Mouse (Mus musculus) ES-Bruce4 (cell line): ENCODE data around the gene Efna1. TPM values are rescaled to one million over a fixed set of nuclear protein-coding genes. Genes with fewer than 3 reads are reported as not detected.

Source experiments
- H3K27ac ChIP-seq: 2 replicates; pipeline ENCODE4 v1.5.1; 2012; ENCODE audit warnings: low read length, inconsistent platforms; ENCODE audit not compliant: insufficient read depth
- H3K27me3 ChIP-seq: 2 replicates; pipeline ENCODE4 v1.6.1; 2012; ENCODE audit warnings: mild to moderate bottlenecking, low read length, inconsistent platforms; ENCODE audit not compliant: control insufficient read depth, poor library complexity, insufficient read depth, severe bottlenecking
- H3K36me3 ChIP-seq: 2 replicates; pipeline ENCODE4 v1.6.1; 2012; ENCODE audit warnings: inconsistent platforms, mild to moderate bottlenecking, low read length, moderate library complexity; ENCODE audit not compliant: control insufficient read depth, poor library complexity, insufficient read depth, severe bottlenecking
- H3K4me1 ChIP-seq: one replicate; pipeline ENCODE4 v1.8.1; 2011; ENCODE audit warnings: low read length; ENCODE audit not compliant: control insufficient read depth, insufficient read depth
- H3K4me3 ChIP-seq: 2 replicates; pipeline ENCODE4 v1.5.1; 2011; ENCODE audit warnings: low read depth, mild to moderate bottlenecking, low read length
- H3K9ac ChIP-seq: 2 replicates; pipeline ENCODE4 v1.6.1; 2012; ENCODE audit warnings: low read depth, mild to moderate bottlenecking, inconsistent platforms; ENCODE audit not compliant: poor library complexity, severe bottlenecking
- H3K9me3 ChIP-seq: replicated peaks from 2 replicates; pipeline ENCODE4 v1.6.1; 2012; ENCODE audit warnings: mild to moderate bottlenecking, low read length, inconsistent platforms; ENCODE audit not compliant: control insufficient read depth, poor library complexity, insufficient read depth, severe bottlenecking
- CTCF ChIP-seq: IDR thresholded peaks from one replicate; pipeline ENCODE4 v1.8.1; 2011; ENCODE audit warnings: low read depth, low read length
- EP300 ChIP-seq: IDR thresholded peaks from 2 replicates; pipeline ENCODE4 v1.6.1; 2011; ENCODE audit warnings: low read depth, low read length; ENCODE audit not compliant: insufficient read depth
- POLR2A ChIP-seq: IDR thresholded peaks from one replicate; pipeline ENCODE4 v1.8.1; 2011; ENCODE audit warnings: low read length; ENCODE audit not compliant: insufficient read depth
- polyA plus RNA-seq: library from polyadenylated mRNA; stranded (reverse); fragments of >200 nt; gene quantifications from 2 replicates; pipeline ENCODE4 v1.2.4, GENCODE M21; 2011; ENCODE audit warnings: low read depth; ENCODE audit not compliant: missing spikeins, insufficient read depth, insufficient read length

The Efna1 gene
- polyA plus RNA-seq, 1 experiment: 8.3 TPM

- Histone ChIP-seq H3K4me1 (peaks cover 2% of the 10 kb centered on the region), H3K27me3 (no peaks in the 10 kb centered on the region), H3K4me3 (peak overlapping the region; percentile 31; the same call in 1 of the 2 replicates), H3K9me3 (no peaks in the 10 kb centered on the region), H3K9ac (no peak overlapping the region), H3K36me3 (no peaks in the 10 kb centered on the region), H3K27ac (no peak overlapping the region; the same call in 1 of the 2 replicates)
- TF ChIP-seq EP300 (no peak), POLR2A (no peak), CTCF (no peak)
Measured at GRCm38 (mm10) chr3:89285526-89285925, 4.6 kb upstream of the Efna1 start.

- H3K27ac ChIP-seq: no peak overlapping the region
Measured at GRCm38 (mm10) chr3:89284261-89284660, 3.3 kb upstream of the Efna1 start.

GRCm38 (mm10) chr3:89282291-89282643 is 1.3 kb upstream of the Efna1 start:
- Histone ChIP-seq H3K9ac (0 out of 2 replicates have a peak overlapping the region, but pooled peaks have one; percentile 12), H3K27me3 (no peaks in the 10 kb centered on the region), H3K4me3 (no peak overlapping the region), H3K36me3 (no peaks in the 10 kb centered on the region), H3K4me1 (peaks cover 2% of the 10 kb centered on the region), H3K27ac (no peak overlapping the region), H3K9me3 (no peaks in the 10 kb centered on the region)
- no peak for TF ChIP-seq POLR2A
- no peak for TF ChIP-seq CTCF
- TF ChIP-seq EP300: no peak

More at GRCm38 (mm10) chr3:89284261-89284660, 3.3 kb upstream of the Efna1 start:
- Histone ChIP-seq H3K27me3 (no peaks in the 10 kb centered on the region), H3K9me3 (no peaks in the 10 kb centered on the region), H3K4me3 (no peak overlapping the region), H3K36me3 (no peaks in the 10 kb centered on the region), H3K9ac (no peak overlapping the region), H3K4me1 (peaks cover 2% of the 10 kb centered on the region)
- TF ChIP-seq POLR2A: no peak
- no peak for TF ChIP-seq CTCF
- no peak for TF ChIP-seq EP300

- Histone ChIP-seq H3K27ac (no peak overlapping the region), H3K9ac (peak overlapping the region; percentile 77), H3K9me3 (no peaks in the 10 kb centered on the region), H3K4me3 (no peak overlapping the region), H3K4me1 (peaks cover 2% of the 10 kb centered on the region), H3K36me3 (no peaks in the 10 kb centered on the region), H3K27me3 (no peaks in the 10 kb centered on the region)
- TF ChIP-seq CTCF (no peak), EP300 (no peak), POLR2A (no peak)
Measured at GRCm38 (mm10) chr3:89281579-89282290, 793 bp upstream of the Efna1 start.

GRCm38 (mm10) chr3:89280050-89280605 is 814 bp downstream of the Efna1 start:
- Histone ChIP-seq H3K27ac (no peak overlapping the region), H3K36me3 (no peaks in the 10 kb centered on the region), H3K4me1 (peaks cover 2% of the 10 kb centered on the region), H3K9ac (peak overlapping the region; percentile 77), H3K9me3 (no peaks in the 10 kb centered on the region), H3K4me3 (peak overlapping the region; percentile 71), H3K27me3 (no peaks in the 10 kb centered on the region)
- TF ChIP-seq CTCF (no peak), EP300 (no peak), POLR2A (no peak)

- Histone ChIP-seq H3K4me1 (no peaks in the 10 kb centered on the region), H3K9me3 (no peaks in the 10 kb centered on the region)
- no peak for TF ChIP-seq CTCF
- TF ChIP-seq POLR2A: no peak
- no peak for TF ChIP-seq EP300
Measured at GRCm38 (mm10) chr3:89279153-89279890, 1.6 kb downstream of the Efna1 start.

More at GRCm38 (mm10) chr3:89279153-89279890, 1.6 kb downstream of the Efna1 start:
- no peak overlapping the region for H3K27ac ChIP-seq
- peak overlapping the region; percentile 71 for H3K4me3 ChIP-seq
- H3K36me3 ChIP-seq: no peaks in the 10 kb centered on the region
- no peaks in the 10 kb centered on the region for H3K27me3 ChIP-seq
- H3K9ac ChIP-seq: peak overlapping the region; percentile 77
